Mouse (Mus musculus) thymus, adult 2 months (tissue): ENCODE data around the gene Pdzd7.

Experiments used
- CTCF ChIP-seq: fragments of 200-500 bp; IDR thresholded peaks from 2 replicates; pipeline ENCODE4 v1.5.1; 2012; ENCODE audit warnings: mild to moderate bottlenecking, control low read depth, low read length, moderate library complexity, borderline replicate concordance; ENCODE audit not compliant: control insufficient read depth, poor library complexity, insufficient read depth; ENCODE audit errors: extremely low read depth
- POLR2A ChIP-seq: fragments of 200-500 bp; IDR thresholded peaks from 2 replicates; pipeline ENCODE4 v1.6.1; 2012; ENCODE audit warnings: mild to moderate bottlenecking, low read length, control low read depth, moderate library complexity; ENCODE audit not compliant: control insufficient read depth, poor library complexity, insufficient read depth; ENCODE audit errors: extremely low read depth

DNA sequence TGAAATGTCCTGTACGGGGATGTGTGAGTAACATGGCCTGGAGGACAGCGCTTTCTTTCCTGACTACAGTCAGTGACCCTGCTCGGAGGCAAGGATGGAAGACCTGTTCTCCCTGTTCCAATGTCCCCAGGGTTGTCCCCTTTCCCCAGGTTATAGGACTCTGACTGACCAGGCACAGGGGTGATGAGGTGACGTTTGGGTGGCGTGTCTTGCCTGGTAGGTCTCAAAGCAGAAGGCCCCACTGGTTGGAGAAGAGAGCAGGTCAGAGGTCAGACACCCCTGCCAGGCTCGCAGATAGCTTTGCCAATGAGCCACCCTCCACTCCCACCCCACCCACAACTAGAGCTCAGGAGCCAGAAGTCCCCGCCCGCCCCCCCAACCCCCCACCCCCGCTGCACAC is 15.9 kb downstream of the Pdzd7 start:
- TF ChIP-seq CTCF (no peak), POLR2A (no peak)
